Mouse (Mus musculus) small intestine, adult 2 months (tissue): ENCODE measurements around the gene Bcl2l1. TPM values are rescaled to one million over a fixed set of nuclear protein-coding genes. Genes with fewer than 3 reads are reported as not detected.

Experiments
- H3K27ac ChIP-seq: fragments of 200-500 bp; 2 replicates; pipeline ENCODE4 v1.5.1; 2012; ENCODE audit warnings: low read depth, low read length, control low read depth, inconsistent platforms; ENCODE audit not compliant: insufficient read depth
- H3K27me3 ChIP-seq: fragments of 200-500 bp; 2 replicates; pipeline ENCODE4 v1.6.1; 2012; ENCODE audit warnings: mild to moderate bottlenecking, moderate library complexity, low read length, inconsistent platforms; ENCODE audit not compliant: control insufficient read depth, insufficient read depth
- H3K36me3 ChIP-seq: fragments of 200-500 bp; 2 replicates; pipeline ENCODE4 v1.6.1; 2012; ENCODE audit warnings: mild to moderate bottlenecking, low read length, control low read depth, inconsistent platforms; ENCODE audit not compliant: control insufficient read depth, insufficient read depth
- H3K4me1 ChIP-seq: fragments of 200-500 bp; 2 replicates; pipeline ENCODE4 v1.6.1; 2012; ENCODE audit warnings: low read length, inconsistent platforms, mixed read lengths; ENCODE audit not compliant: control insufficient read depth, insufficient read depth, insufficient read length
- H3K4me3 ChIP-seq: fragments of 200-500 bp; 2 replicates; pipeline ENCODE4 v1.5.1; 2012; ENCODE audit warnings: low read depth, mild to moderate bottlenecking, control low read depth, inconsistent platforms, low read length, moderate library complexity
- CTCF ChIP-seq: fragments of 200-500 bp; IDR thresholded peaks from 2 replicates; pipeline ENCODE4 v1.5.1; 2012; ENCODE audit warnings: low read depth, mild to moderate bottlenecking, control low read depth, inconsistent platforms, low read length, moderate library complexity, mixed read lengths; ENCODE audit not compliant: insufficient replicate concordance, insufficient read length; ENCODE audit errors: extremely low read depth
- POLR2A ChIP-seq: fragments of 200-500 bp; IDR thresholded peaks from 2 replicates; pipeline ENCODE4 v1.6.1; 2012; ENCODE audit warnings: low read depth, mild to moderate bottlenecking, control low read depth, inconsistent platforms, low read length, moderate library complexity
- WGBS: fragments of 180-500 bp; shearing (Covaris S2); methylation state at CpG from one replicate; pipeline ENCODE4 v1.1.7; 2018; 5-methylcytosine and 5-hydroxymethylcytosine counted together
- polyA plus RNA-seq: library from polyadenylated mRNA; depleted of rRNA; stranded (reverse); fragments of >200 nt; gene quantifications from 2 replicates; pipeline ENCODE4 v1.2.3, GENCODE M21; 2012

Bcl2l1 gene
- polyA plus RNA-seq, 1 experiment, result 53.8 TPM

GRCm38 (mm10) chr2:152764172-152765044, 67.1 kb downstream of the Bcl2l1 start:
- WGBS, result 25% methylated on average over 14 of the region's 14 CpGs
- Histone ChIP-seq H3K27me3 (no peaks in the 10 kb centered on the region), H3K4me3 (no peak overlapping the region), H3K4me1 (peaks cover 3% of the 10 kb centered on the region; the same call in 1 of the 2 replicates), H3K36me3 (no peaks in the 10 kb centered on the region), H3K27ac (no peak overlapping the region)
- TF ChIP-seq CTCF (no peak), POLR2A (no peak)

GRCm38 (mm10) chr2:152763310-152763709, 68.2 kb downstream of the Bcl2l1 start:
- Histone ChIP-seq H3K4me1 (peaks cover 3% of the 10 kb centered on the region; the same call in 1 of the 2 replicates), H3K4me3 (no peak overlapping the region), H3K36me3 (no peaks in the 10 kb centered on the region), H3K27me3 (no peaks in the 10 kb centered on the region), H3K27ac (no peak overlapping the region)
- WGBS, result 74% methylated on average over 6 of the region's 6 CpGs
- no peak for TF ChIP-seq POLR2A
- no peak for TF ChIP-seq CTCF

- no peaks in the 10 kb centered on the region for H3K36me3 ChIP-seq
- H3K4me3 ChIP-seq, result no peak overlapping the region
- no peak for TF ChIP-seq POLR2A
- no peak for TF ChIP-seq CTCF
- no peak overlapping the region for H3K27ac ChIP-seq
- WGBS, result 22% methylated on average over 4 of the region's 4 CpGs
- H3K27me3 ChIP-seq, result no peaks in the 10 kb centered on the region
- H3K4me1 ChIP-seq, result no peaks in the 10 kb centered on the region; the same call in 1 of the 2 replicates
Observed at GRCm38 (mm10) chr2:152758351-152758750, 73.2 kb downstream of the Bcl2l1 start.

- H3K4me1 ChIP-seq, result no peaks in the 10 kb centered on the region; the same call in 1 of the 2 replicates
- TF ChIP-seq POLR2A (no peak), CTCF (no peak)
- H3K4me3 ChIP-seq, result no peak overlapping the region
- H3K27ac ChIP-seq, result no peak overlapping the region
- H3K36me3 ChIP-seq, result no peaks in the 10 kb centered on the region
- H3K27me3 ChIP-seq, result no peaks in the 10 kb centered on the region
- WGBS, result 75% methylated on average over 2 of the region's 2 CpGs
Observed at GRCm38 (mm10) chr2:152757478-152757877, 74.0 kb downstream of the Bcl2l1 start.

- H3K4me3 ChIP-seq, result no peak overlapping the region
- 84% methylated on average over 17 of the region's 17 CpGs for WGBS
- no peaks in the 10 kb centered on the region; the same call in 1 of the 2 replicates for H3K4me1 ChIP-seq
- TF ChIP-seq CTCF (no peak), POLR2A (no peak)
- H3K27ac ChIP-seq, result no peak overlapping the region
- no peaks in the 10 kb centered on the region for H3K36me3 ChIP-seq
- no peaks in the 10 kb centered on the region for H3K27me3 ChIP-seq
Observed at GRCm38 (mm10) chr2:152756474-152757393, 74.8 kb downstream of the Bcl2l1 start.

- peak within 1 kb of the TSS; percentile 28 for H3K4me3 ChIP-seq
- H3K4me1 ChIP-seq, result no peaks in the 10 kb centered on the region; the same call in 1 of the 2 replicates
- 29% methylated on average over 30 of the region's 30 CpGs for WGBS
- H3K27ac ChIP-seq, result no peak within 1 kb of the TSS
- TF ChIP-seq CTCF, result no peak
- TF ChIP-seq POLR2A, result no peak
- H3K27me3 ChIP-seq, result no peaks in the 10 kb centered on the region
- H3K36me3 ChIP-seq, result no peaks in the 10 kb centered on the region
Observed at GRCm38 (mm10) chr2:152753944-152754711, 77.4 kb downstream of the Bcl2l1 start, which contains the start of gene Cox4i2. TSS of gene Cox4i2 (plus strand) at chr2:152754173.
